Mouse (Mus musculus): ENCODE measurements around the gene 1700001K19Rik.
"Not testable (repeated sequence)": the region's sequence is repeated elsewhere in the genome, so short reads cannot be mapped to it uniquely, and the experiment has no call there.

Gene 1700001K19Rik

GRCm38 (mm10) chr12:110696173-110696974 lies 14.0 kb upstream of the 1700001K19Rik start:
- peak; percentile 98 to 99 for DNase-seq (ENCODE audit: low spot score in 2 of 2)

GRCm38 (mm10) chr12:110695676-110696171 lies 13.3 kb upstream of the 1700001K19Rik start:
- DNase-seq (ENCODE audit: low spot score in 2 of 2): peak; percentile 32 to 40

DNA sequence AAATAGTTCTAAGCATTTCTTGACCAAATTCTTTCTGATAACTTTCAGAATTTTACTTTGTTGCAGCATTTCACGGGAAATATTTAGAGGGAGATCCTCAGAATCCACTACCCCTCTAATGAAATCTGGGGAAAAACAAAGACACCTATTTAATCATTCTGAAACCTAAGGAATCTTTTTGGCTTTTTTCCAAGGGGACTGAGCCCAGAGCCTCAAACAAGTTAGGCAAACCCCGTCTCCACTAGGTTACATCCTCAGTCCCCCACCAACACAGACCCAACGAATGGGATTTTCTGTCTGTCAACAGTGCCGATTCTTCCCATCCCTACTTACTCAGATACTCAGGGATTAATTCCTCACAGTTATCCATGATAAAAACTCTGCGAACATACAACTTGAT lies 11.0 kb upstream of the 1700001K19Rik start:
- DNase-seq (ENCODE audit: low spot score in 2 of 2): not testable (repeated sequence)

DNA sequence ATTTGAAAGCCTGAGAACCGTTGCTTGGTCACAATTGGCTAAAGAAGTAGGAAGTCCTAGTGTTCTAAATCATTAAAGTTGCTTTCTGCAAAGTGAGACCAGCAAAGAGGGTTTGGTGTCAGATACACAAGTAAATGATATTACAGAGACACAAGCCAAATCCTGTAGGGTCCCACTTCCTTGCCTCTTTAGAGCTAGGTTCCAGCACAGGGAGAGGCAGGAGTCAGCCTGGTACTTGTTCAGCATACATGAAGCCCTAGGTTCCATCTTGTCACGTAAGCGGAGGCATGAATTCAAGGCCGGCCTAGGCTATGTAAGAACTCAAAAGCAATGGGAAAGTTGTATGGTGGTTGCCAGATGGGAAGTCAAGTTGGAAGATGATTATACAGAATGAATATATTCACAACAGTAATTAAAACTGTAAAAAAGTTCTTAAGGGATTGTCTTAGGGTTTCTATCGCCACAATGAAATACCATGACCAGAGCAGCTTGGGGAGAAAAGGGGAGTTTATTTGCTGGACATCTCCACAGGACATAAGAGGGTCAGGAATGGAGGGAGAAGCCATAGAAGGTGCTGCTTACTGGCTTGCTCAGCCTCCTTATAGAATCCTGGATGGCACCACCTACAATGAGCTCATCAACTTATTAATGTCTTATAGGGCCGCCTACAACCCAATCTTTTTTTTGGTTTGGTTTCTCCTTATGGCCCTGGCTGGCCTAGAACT lies 7.7 kb upstream of the 1700001K19Rik start:
- DNase-seq (ENCODE audit: low spot score in 2 of 2): no peak

DNA sequence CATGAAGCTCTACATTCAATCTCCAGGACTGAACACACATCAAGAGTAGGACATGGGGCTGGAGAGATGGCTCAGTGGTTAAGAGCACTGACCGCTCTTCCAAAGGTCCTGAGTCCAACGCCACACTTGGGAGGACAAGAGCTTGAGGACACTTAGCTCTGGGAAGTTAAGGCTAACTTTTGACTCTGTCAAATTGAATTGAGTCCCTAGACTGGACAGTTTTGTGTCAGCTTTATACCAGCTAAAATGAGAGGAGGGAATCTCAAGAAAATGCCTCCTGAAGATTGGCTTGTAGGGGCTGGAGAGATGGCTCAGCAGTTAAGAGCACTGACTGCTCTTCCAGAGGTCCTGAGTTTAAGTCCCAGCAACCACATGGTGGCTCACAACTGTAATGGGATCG lies 6.5 kb upstream of the 1700001K19Rik start:
- DNase-seq (ENCODE audit: low spot score in 2 of 2): not testable (repeated sequence)

DNA sequence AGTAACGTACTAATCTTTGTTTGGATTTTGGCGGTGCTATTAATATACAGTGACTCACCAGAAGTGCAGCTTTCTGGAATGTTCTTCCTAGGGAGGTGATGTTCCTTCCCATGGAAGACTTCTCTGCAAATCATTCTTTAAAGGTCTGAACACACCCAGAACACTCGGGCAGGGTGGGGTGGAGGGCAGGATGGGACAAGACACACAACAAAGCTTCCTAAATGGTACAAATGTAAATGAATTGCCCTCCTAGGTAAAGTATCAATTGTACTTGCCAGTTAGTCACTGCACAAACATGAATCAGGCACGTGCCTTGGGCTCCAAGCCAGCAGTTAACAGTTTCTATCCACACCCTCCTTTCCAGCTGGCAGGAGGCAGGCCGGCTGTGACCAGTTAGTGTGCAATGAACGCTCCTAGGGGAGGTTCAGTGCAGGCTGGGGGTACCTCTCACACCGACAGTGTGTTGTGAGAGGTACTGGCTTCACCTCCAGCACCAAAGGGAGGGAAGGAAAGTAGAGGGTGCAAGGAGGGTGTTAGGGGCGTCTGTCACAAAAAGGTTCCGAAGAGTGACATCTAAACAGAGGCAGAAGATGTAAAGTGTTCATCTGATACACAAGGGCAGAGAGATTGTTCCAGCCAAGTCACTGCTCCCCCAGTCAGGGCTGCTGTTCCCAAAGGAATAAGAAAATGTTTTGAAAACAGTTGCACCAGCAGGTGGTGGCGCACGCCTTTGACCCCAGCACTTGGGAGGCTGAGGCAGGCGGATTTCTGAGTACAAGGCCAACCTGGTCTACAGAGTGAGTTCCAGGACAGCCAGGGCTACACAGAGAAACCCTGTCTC lies 5.7 kb upstream of the 1700001K19Rik start:
- DNase-seq (ENCODE audit: low spot score in 2 of 2): no peak

GRCm38 (mm10) chr12:110683580-110683979 lies 1.2 kb upstream of the 1700001K19Rik start:
- DNase-seq (ENCODE audit: low spot score in 2 of 2): no peak

GRCm38 (mm10) chr12:110681878-110682277 lies 541 bp downstream of the 1700001K19Rik start:
- no peak for DNase-seq (ENCODE audit: low spot score in 2 of 2)

- no peak for DNase-seq (ENCODE audit: low spot score in 2 of 2)
These were observed 1.2 kb downstream of the 1700001K19Rik start for GRCm38 (mm10) chr12:110681191-110681590.

GRCm38 (mm10) chr12:110674243-110674642 lies 8.2 kb downstream of the 1700001K19Rik start:
- DNase-seq (ENCODE audit: low spot score in 2 of 2): peak in 1 of 2 experiments; percentile 19

DNA sequence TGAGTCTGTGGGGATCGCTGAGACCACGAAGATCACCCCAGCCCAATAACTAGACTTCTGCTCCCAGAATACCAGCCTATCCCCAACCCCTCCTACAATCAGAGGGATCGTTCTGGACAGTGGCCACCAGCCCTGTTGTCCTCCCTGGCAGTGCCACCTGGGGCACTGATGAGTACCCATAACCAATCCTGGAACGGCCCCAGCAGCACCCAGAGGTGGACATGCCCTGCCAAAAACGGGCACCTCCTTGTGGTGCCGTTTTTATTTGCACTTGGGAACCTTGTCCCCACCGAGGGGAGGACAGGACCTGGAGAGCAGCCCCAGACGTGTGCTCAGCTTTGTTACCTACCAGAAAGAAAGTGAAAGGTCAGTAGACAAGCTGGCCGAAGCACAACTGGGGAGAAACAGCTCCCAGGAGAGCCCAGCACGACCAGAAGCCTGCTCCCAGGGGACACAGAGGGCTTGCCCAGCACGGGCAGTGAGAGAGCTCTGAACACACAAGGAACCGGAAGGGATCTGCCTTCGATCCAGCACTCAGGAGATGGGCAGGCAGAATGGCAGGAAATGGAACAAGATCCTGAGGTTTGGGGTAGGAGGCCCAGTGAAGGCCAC lies 14.8 kb downstream of the 1700001K19Rik start:
- DNase-seq (ENCODE audit: low spot score in 2 of 2): no peak

DNA sequence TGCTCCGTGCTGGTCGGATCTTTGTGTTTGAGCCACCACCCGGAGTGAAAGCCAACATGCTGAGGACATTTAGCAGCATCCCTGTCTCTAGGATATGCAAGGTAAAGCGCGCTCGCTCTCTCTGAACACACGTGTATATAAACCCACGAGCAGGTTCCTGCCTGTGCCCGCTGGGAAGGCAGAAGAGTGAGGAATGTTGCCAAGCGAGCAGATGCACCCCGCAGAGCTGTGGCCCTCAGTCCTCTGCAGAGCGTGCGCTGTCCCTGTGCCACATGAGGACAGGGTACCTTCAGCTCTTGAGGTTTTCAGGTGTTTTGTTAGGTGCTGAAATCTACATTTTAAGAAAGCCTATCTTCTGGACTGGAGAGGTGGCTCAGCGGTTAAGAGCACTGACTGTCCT lies 20.7 kb downstream of the 1700001K19Rik start:
- DNase-seq (ENCODE audit: low spot score in 2 of 2): no peak

GRCm38 (mm10) chr12:110651464-110651863 lies 31.0 kb downstream of the 1700001K19Rik start:
- no peak for DNase-seq (ENCODE audit: low spot score in 2 of 2)

GRCm38 (mm10) chr12:110650241-110650641 lies 32.2 kb downstream of the 1700001K19Rik start:
- no peak for DNase-seq (ENCODE audit: low spot score in 2 of 2)

GRCm38 (mm10) chr12:110637507-110638114 lies 44.8 kb downstream of the 1700001K19Rik start:
- no peak for DNase-seq (ENCODE audit: low spot score in 2 of 2)

- no peak for DNase-seq (ENCODE audit: low spot score in 2 of 2)
These were observed 46.1 kb downstream of the 1700001K19Rik start for GRCm38 (mm10) chr12:110636293-110636692.

DNA sequence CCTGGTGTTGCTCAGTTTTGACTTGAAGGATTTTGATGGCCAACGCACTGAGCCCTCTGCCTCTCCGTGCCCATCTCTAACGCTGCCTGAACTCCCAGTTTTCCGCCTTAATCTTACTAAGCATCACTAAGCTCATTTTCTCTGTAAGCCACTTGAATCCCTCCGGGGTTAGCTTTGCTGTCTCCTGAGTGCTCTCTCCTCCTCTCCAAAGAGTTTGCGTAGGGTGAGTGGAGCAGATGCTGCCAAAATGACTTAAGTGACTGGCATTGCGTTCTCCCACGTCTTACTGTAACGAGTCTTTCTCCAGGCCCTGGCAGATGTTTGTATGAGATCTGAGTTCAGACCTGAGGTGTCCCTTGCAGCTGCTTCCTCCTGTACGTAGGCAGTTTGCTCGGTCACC lies 52.4 kb downstream of the 1700001K19Rik start:
- no peak for DNase-seq (ENCODE audit: low spot score in 2 of 2)

Measured in natural killer cell, adult 2 months (primary cell).